Comparison of ENCODE assay signal across 12 mouse cellular contexts in genomic region chr9:106156921-106157622, GRCm38 (mm10). TPM values are rescaled to one million over a fixed set of nuclear protein-coding genes. Genes with fewer than 3 reads are reported as not detected.
A peak's percentile ranks its signal among the peaks of the same experiment; 100 is the strongest.
DNase-seq lines count a peak whose midpoint lies in the region; ATAC-seq and TF ChIP-seq lines count a peak whose summit lies in the region.
"Had no signal": no experiment of that assay in that cellular context is flagged by ENCODE, and none has a peak within 500 bp of the region (broad histone marks: within the 10 kb centered on the region; RNA-seq: fewer than 3 reads in every experiment).

No protein-coding gene starts in this region.

- H3K36me3 ChIP-seq in kidney, adult 2 months (ENCODE audit: control insufficient read depth, insufficient read depth, low read length): no peaks in the 10 kb centered on the region
- no peaks in the 10 kb centered on the region for H3K36me3 ChIP-seq in forebrain, embryonic 15.5 days
- H3K36me3 ChIP-seq in kidney, embryonic 16.5 days (ENCODE audit: insufficient read depth, low read length): no peaks in the 10 kb centered on the region
- peaks cover 31% of the 10 kb centered on the region for H3K36me3 ChIP-seq in midbrain, embryonic 13.5 days
- H3K36me3 ChIP-seq: embryonic facial prominence, embryonic 12.5 days had no signal

- H3K9ac ChIP-seq in forebrain, embryonic 15.5 days (replicated peaks): no peak overlapping the region
- no peak overlapping the region for H3K9ac ChIP-seq in kidney, embryonic 16.5 days (replicated peaks; ENCODE audit: low read length)
- peak overlapping the region; percentile 32; the same call in 1 of the 2 replicates for H3K9ac ChIP-seq in midbrain, embryonic 13.5 days (replicated peaks)
- H3K9ac ChIP-seq: embryonic facial prominence, embryonic 12.5 days; limb, embryonic 15.5 days had no signal

- WGBS in kidney, adult 2 months: 65% methylated on average over 21 of the region's 21 CpGs
- WGBS in forebrain, embryonic 15.5 days: 79% methylated on average over 21 of the region's 21 CpGs
- WGBS in kidney, embryonic 16.5 days: 81% methylated on average over 21 of the region's 21 CpGs
- 81% methylated on average over 21 of the region's 21 CpGs for WGBS in midbrain, embryonic 13.5 days

- H3K4me2 ChIP-seq in forebrain, embryonic 15.5 days (replicated peaks): no peak overlapping the region
- no peak overlapping the region for H3K4me2 ChIP-seq in kidney, embryonic 16.5 days (replicated peaks; ENCODE audit: low read depth, low read length)
- no peak overlapping the region for H3K4me2 ChIP-seq in midbrain, embryonic 13.5 days (replicated peaks)
- H3K4me2 ChIP-seq: embryonic facial prominence, embryonic 12.5 days; heart, embryonic 11.5 days; limb, embryonic 15.5 days had no signal

- H3K4me3 ChIP-seq in kidney, adult 2 months (ENCODE audit: insufficient read depth, low read depth, low read length): peak overlapping the region; percentile 73
- H3K4me3 ChIP-seq in forebrain, embryonic 15.5 days: no peak overlapping the region
- H3K4me3 ChIP-seq in kidney, embryonic 16.5 days (ENCODE audit: low read length): 0 out of 2 replicates have a peak overlapping the region, but pooled peaks have one; percentile 14
- no peak overlapping the region for H3K4me3 ChIP-seq in midbrain, embryonic 13.5 days (replicated peaks)
- H3K4me3 ChIP-seq: embryonic facial prominence, embryonic 12.5 days; limb, embryonic 15.5 days had no signal

- peak; percentile 64 for DNase-seq in kidney, adult 2 months
- DNase-seq in kidney, adult 11 months: no peak
- no peak for DNase-seq in ovary, adult 18-20 months (ENCODE audit: low spot score)
- no peak for DNase-seq in adrenal gland, postnatal 4 days (ENCODE audit: low spot score in 2 of 2)
- DNase-seq in adrenal gland, postnatal 10 days: no peak

- ATAC-seq in forebrain, embryonic 15.5 days (replicated peaks): 0 out of 2 replicates have a peak, but pooled peaks have one; percentile 3
- ATAC-seq in kidney, embryonic 16.5 days (ENCODE audit: low FRiP score, low TSS enrichment): no peak
- peak; percentile 14; the same call in 1 of the 2 replicates for ATAC-seq in midbrain, embryonic 13.5 days
- ATAC-seq: CD4-positive, CD25-positive, alpha-beta regulatory T cell, adult 4 months had no signal

- no peaks in the 10 kb centered on the region for H3K27me3 ChIP-seq in kidney, adult 2 months (replicated peaks; ENCODE audit: control insufficient read depth, insufficient read depth, low read length)
- no peaks in the 10 kb centered on the region for H3K27me3 ChIP-seq in forebrain, embryonic 15.5 days
- H3K27me3 ChIP-seq in kidney, embryonic 16.5 days (ENCODE audit: insufficient read depth, low read length): no peaks in the 10 kb centered on the region
- H3K27me3 ChIP-seq in midbrain, embryonic 13.5 days: no peaks in the 10 kb centered on the region
- H3K27me3 ChIP-seq: embryonic facial prominence, embryonic 12.5 days had no signal

- TF ChIP-seq POLR2A in kidney, adult 2 months (IDR thresholded peaks at IDR 0.05; ENCODE audit: low read depth, low read length): no peak

- peak overlapping the region; percentile 85 for H3K27ac ChIP-seq in kidney, adult 2 months (ENCODE audit: insufficient read depth, low read depth, low read length)
- H3K27ac ChIP-seq in forebrain, embryonic 15.5 days (replicated peaks): no peak overlapping the region
- H3K27ac ChIP-seq in kidney, embryonic 16.5 days (ENCODE audit: low read length): peak overlapping the region; percentile 56
- peak overlapping the region; percentile 65 for H3K27ac ChIP-seq in midbrain, embryonic 13.5 days
- H3K27ac ChIP-seq: embryonic facial prominence, embryonic 12.5 days; limb, embryonic 15.5 days had no signal

- peak; percentile 37 for TF ChIP-seq CTCF in kidney, adult 2 months (conservative IDR thresholded peaks at IDR 0.05; ENCODE audit: insufficient read depth, insufficient read length, low read depth, low read length)

- no peaks in the 10 kb centered on the region for H3K9me3 ChIP-seq in forebrain, embryonic 15.5 days
- no peaks in the 10 kb centered on the region for H3K9me3 ChIP-seq in kidney, embryonic 16.5 days (ENCODE audit: low read length)
- H3K9me3 ChIP-seq in midbrain, embryonic 13.5 days: no peaks in the 10 kb centered on the region
- H3K9me3 ChIP-seq: embryonic facial prominence, embryonic 12.5 days; limb, embryonic 15.5 days had no signal

- peaks cover 19% of the 10 kb centered on the region; the same call in 1 of the 2 replicates for H3K4me1 ChIP-seq in kidney, adult 2 months (ENCODE audit: control insufficient read depth, insufficient read depth, low read length)
- H3K4me1 ChIP-seq in forebrain, embryonic 15.5 days: peaks cover 15% of the 10 kb centered on the region
- H3K4me1 ChIP-seq in kidney, embryonic 16.5 days (ENCODE audit: insufficient read depth, low read length): peaks cover 5% of the 10 kb centered on the region; the same call in 1 of the 2 replicates
- H3K4me1 ChIP-seq in midbrain, embryonic 13.5 days (replicated peaks): peaks cover 58% of the 10 kb centered on the region
- H3K4me1 ChIP-seq: embryonic facial prominence, embryonic 12.5 days had no signal

RNA-seq across cellular contexts. Expression of gene Glyctk, which starts 0.9 kb away (rescaled TPM):
- polyA plus RNA-seq in kidney, adult 2 months (2012; rRNA removed): 168 and 212 TPM in 2 replicates
- polyA plus RNA-seq in forebrain, embryonic 15.5 days (2015; fragmentation: Nextera tagmentation; extraction: Ambion mirVana): 2.9 and 3.2 TPM in 2 replicates
- polyA plus RNA-seq in kidney, embryonic 16.5 days (2015; fragmentation: Nextera tagmentation; extraction: Ambion mirVana): 14.7 and 17.1 TPM in 2 replicates
- 10.1 TPM in 2 replicates for polyA plus RNA-seq in midbrain, embryonic 13.5 days (2015; fragmentation: Nextera tagmentation; extraction: Ambion mirVana)
- 10 to 100 TPM in 1 of 2 experiments, 1 to 10 TPM in 1; 8.4 to 14.2 TPM for total RNA-seq in adrenal gland, postnatal 4 days (2021)
- total RNA-seq in adrenal gland, postnatal 10 days (2021): 10 to 100 TPM; 15.7 to 23.2 TPM

RNA-seq across cellular contexts. Expression of gene Wdr82, which starts 13.7 kb away (rescaled TPM):
- polyA plus RNA-seq in kidney, adult 2 months (2012; rRNA removed): 37.6 and 38.9 TPM in 2 replicates
- polyA plus RNA-seq in forebrain, embryonic 15.5 days (2015; fragmentation: Nextera tagmentation; extraction: Ambion mirVana): 38.1 and 41.5 TPM in 2 replicates
- 20.7 and 20.8 TPM in 2 replicates for polyA plus RNA-seq in kidney, embryonic 16.5 days (2015; fragmentation: Nextera tagmentation; extraction: Ambion mirVana)
- polyA plus RNA-seq in midbrain, embryonic 13.5 days (2015; fragmentation: Nextera tagmentation; extraction: Ambion mirVana): 36.0 and 42.5 TPM in 2 replicates
- 100 to 1,000 TPM in 1 of 2 experiments, 10 to 100 TPM in 1; 98.9 to 105 TPM for total RNA-seq in adrenal gland, postnatal 4 days (2021)
- total RNA-seq in adrenal gland, postnatal 10 days (2021): 10 to 100 TPM; 72.1 to 87.6 TPM

RNA-seq across cellular contexts. Expression of gene Ppm1m, which starts 42.5 kb away (rescaled TPM):
- 28.5 and 32.6 TPM in 2 replicates for polyA plus RNA-seq in kidney, adult 2 months (2012; rRNA removed)
- polyA plus RNA-seq in forebrain, embryonic 15.5 days (2015; fragmentation: Nextera tagmentation; extraction: Ambion mirVana): 15.4 and 15.8 TPM in 2 replicates
- 56.8 and 58.8 TPM in 2 replicates for polyA plus RNA-seq in kidney, embryonic 16.5 days (2015; fragmentation: Nextera tagmentation; extraction: Ambion mirVana)
- 16.7 and 16.9 TPM in 2 replicates for polyA plus RNA-seq in midbrain, embryonic 13.5 days (2015; fragmentation: Nextera tagmentation; extraction: Ambion mirVana)
- total RNA-seq in adrenal gland, postnatal 4 days (2021): 10 to 100 TPM; 76.7 to 77.5 TPM
- 100 to 1,000 TPM; 119 to 129 TPM for total RNA-seq in adrenal gland, postnatal 10 days (2021)

RNA-seq across cellular contexts. Expression of gene Twf2, which starts 45.8 kb away (rescaled TPM):
- polyA plus RNA-seq in kidney, adult 2 months (2012; rRNA removed): 24.4 and 29.7 TPM in 2 replicates
- polyA plus RNA-seq in forebrain, embryonic 15.5 days (2015; fragmentation: Nextera tagmentation; extraction: Ambion mirVana): 54.8 and 57.3 TPM in 2 replicates
- polyA plus RNA-seq in kidney, embryonic 16.5 days (2015; fragmentation: Nextera tagmentation; extraction: Ambion mirVana): 72.7 and 75.5 TPM in 2 replicates
- polyA plus RNA-seq in midbrain, embryonic 13.5 days (2015; fragmentation: Nextera tagmentation; extraction: Ambion mirVana): 52.2 and 53.3 TPM in 2 replicates
- total RNA-seq in adrenal gland, postnatal 4 days (2021): 10 to 100 TPM; 62.5 to 63.9 TPM
- 10 to 100 TPM; 38.5 to 58.6 TPM for total RNA-seq in adrenal gland, postnatal 10 days (2021)

Comparison
In these comparisons a context has a peak if more than half of its experiments do, and no peak if none do; other contexts are left out.
1. H3K4me3 ChIP-seq: peak in kidney, adult 2 months (single experiment) and kidney, embryonic 16.5 days (single experiment); none in forebrain, embryonic 15.5 days (single experiment) and midbrain, embryonic 13.5 days (single experiment).